Mouse (Mus musculus): Measurements from ENCODE around the gene H2-DMa.

Gene H2-DMa

DNA sequence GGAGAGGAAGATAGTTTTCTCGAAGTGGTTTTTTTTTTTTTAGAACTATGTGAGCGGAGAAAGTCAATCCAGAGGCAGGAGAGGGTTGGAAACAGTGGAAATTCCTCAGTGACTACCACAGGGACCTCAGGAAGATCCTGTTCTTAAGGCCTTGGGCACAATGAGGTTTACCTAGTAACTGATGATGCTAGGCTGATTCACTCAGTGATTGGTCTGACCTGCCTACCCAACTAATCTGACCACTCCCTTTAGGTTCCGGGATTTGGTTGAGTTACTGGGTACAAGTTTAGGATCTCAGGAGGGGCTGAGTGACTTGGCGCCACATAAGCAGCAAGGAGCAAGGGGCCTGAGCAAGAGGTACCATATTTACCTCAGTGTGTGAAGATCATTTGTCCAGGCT is 33.6 kb downstream of the H2-DMa start, which contains the start of gene H2-DMb1:
H2-DMb1 (plus strand) TSS at position 150 of the 400 bp plus-strand sequence.
- DNase-seq (ENCODE audit: low read depth, low spot score): no peak

DNA sequence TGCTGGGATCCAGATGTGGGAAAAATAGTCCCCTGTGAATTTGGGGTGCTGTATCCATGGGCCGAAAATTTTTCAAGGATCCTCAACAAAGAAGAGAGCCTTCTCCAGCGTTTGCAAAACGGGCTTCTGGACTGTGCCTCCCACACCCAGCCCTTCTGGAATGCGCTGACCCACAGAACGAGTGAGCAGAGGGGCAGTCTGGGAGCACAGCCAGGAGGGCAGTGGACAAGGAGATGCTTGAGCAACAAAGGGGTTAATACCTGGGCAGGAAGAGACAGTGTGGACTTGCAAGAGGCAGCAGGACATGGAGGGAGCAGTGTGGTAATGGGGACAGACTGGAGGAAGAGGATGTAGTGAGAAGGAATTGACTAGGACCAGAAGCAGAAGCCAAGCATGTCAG is 36.2 kb downstream of the H2-DMa start:
- DNase-seq (ENCODE audit: low read depth, low spot score): no peak

DNA sequence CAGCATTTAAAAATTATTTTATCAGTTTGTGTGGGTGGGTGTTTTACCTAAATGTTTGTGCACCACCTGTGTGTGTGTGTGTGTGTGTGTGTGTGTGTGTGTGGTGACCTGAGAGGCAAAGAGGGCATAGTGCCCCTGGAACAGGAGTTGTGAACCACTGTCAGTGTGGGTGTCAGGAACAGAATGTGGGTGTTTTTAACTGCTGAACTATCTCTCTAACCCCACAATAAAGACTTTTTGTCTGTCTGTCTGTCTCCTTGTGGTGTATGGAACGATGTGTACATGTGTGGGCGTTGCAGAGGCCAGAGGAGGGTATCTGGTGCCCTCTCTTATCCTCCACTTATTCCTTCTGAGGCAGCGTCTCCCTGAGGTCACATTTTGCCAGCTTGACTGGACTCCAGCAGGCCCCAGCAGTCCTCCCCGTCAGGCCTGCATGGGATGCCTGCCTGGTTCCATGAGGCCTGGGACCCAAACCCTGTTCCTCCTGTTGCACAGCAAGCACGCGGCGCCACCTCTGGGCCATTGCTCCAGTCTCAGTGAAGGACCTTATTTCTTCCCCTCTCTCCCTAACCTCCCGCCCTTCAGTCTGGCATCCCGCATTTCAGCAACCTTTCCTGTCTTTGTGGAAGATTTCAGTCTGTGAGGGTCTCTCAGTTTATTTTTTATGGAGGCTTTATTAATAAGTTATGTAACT is 45.0 kb downstream of the H2-DMa start:
- DNase-seq (ENCODE audit: low read depth, low spot score): no peak

DNA sequence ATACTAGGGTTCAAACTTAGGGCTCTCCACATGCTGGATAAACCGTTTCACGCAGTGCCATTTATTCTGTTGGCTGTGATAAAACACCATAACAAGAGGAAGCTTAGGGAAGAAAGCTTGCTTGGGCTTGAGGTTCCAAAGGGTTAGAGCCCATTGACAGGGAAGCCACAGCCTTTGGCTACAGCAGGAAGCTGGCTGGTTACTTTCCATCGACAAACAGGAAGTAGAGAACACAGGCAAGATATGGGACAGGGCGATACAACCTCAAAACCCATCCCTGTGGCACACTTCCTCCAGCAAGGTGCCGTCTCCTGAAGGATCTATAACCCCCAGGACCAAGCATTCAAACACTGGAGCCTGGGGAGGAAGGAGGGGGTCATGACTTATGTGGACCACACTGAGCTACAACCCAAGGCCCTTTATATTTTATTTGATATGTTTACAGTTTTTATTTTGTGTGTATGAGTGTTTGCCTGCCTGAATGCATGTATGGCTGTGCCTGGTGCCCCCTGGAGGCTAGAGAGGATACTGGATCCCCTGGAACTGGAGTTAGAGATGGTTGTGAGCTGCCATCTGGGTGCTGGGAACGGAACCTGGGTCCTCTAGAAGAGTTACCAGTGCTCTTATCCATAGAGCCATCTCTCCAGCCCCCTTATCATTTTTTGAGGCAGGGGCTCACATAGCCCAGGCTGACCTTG is 45.8 kb downstream of the H2-DMa start:
- DNase-seq (ENCODE audit: low read depth, low spot score): no peak

DNA sequence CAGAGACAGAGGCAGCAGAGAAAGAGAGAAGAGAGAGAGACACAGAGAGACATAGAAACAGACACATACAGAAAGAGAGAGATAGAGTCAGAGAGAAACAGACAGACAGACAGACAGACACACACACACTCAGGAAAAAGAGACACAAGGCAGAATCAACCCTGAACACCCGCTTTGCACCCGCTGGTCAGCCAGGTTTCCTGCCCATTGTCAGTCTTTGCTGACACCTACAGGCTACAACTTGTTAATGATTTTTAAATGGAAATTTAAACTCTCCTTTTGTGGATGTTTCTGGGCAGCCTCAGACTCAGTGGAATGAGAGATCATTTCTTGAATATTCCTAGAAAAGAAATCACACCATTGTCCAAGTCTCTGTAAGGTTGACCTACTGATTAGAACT is 49.9 kb downstream of the H2-DMa start:
- no peak for DNase-seq (ENCODE audit: low read depth, low spot score)

DNA sequence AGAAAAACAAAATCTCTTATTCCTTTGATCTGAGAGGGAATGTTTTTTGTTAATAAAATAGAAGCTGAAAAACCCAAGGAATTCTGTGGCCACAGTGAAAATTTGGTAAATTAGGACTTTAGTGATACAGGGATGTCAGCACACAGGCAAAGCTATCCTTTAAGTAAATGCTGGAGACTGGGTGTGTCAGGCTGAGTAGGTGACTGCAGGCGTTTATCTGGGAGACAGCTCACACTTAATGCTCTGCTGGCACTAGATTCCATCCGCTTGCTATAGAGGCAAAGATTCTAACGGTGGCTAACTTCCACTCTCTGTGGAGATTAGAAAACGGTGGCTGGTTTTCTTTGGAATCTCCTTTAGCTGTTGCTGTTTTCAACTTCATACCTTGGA is 51.1 kb downstream of the H2-DMa start:
- DNase-seq (ENCODE audit: low read depth, low spot score): no peak

DNA sequence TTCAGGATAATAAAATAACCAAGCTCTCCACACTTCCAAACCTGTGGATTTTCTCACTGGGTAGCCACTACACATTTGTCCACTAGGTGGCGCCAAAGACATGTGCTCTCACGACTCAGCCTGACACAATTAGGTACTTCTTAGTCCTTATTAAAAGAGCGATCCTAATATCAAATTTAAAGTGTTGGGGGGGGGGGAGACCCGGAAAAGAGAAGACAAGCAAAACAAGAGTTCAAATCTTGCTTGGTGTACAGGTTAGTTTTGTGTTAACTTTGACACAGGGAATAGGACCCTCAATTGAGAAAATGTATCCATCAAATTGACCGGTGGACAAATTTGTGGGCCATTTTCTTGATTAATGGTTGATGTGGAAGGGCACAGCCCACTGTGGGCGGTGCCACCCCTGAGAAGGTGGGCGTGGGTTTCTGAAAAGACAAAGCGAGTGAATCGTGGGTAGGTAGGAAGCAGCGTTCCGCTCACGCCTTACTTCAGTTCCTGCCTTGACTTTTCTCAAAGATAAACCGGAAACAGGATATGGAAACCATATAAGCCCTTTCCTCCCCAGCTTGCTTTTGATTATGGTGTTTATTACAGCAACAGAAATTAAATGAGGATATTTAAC is 51.6 kb downstream of the H2-DMa start:
- peak; percentile 39 for DNase-seq (ENCODE audit: low read depth, low spot score)

DNA sequence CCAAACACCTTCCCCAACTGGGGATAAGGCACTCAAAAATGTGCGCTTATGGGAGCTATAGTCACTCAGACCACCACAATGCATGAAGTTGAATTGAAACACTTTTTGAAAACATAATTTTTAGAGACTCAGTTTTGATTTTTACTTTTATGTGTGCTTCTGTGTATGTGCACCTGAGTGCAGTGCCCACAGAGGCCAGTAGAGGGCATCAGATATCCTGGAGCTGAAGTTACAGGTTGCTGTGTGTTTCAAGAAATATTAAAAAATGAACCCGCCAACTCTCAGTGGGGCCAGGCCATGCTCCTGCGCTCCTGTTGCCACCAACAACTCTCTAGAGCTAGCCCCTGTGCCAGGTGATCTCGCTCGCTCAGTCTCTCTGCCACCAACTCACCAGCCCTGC is 53.2 kb downstream of the H2-DMa start:
- DNase-seq (ENCODE audit: low read depth, low spot score): no peak

DNA sequence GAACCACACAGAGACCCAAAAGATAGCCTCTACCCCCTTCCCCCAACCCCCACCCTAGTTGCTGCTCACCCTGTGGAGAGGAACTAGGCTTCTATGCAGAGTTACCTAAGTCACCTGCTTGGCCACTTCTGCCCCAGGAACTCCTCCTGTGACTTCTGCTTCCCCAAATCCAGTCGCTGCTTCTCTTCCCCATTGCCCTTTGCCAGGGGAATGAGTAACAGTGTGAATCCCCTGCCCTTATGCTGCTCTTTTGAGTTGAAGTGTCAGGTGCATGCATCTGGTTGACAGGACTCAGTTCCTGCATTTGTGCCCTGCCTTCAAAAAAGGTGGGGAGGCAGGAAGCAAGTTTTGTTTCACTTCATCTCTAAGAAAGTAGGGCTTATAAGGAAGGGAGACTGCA is 54.7 kb downstream of the H2-DMa start:
- no peak for DNase-seq (ENCODE audit: low read depth, low spot score)

DNA sequence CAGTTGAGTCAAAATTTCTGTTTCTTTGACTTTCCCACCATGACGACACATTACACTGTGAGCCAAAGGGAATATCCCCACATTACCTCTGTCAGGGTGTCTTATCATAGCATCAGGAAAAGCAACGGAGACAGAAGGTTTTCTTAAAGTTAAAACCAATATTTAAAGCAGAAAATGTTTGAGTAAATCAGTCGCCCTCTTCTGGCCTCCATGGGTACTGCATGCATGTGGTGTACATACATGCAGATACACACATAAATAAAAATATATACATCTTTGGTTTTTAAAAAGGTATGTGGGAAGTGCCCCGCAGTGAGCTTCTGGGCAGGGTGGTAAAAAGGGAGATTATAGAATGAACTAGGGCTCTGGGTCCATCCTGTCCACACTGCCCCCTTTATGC is 57.8 kb downstream of the H2-DMa start:
- no peak for DNase-seq (ENCODE audit: low read depth, low spot score)

DNA sequence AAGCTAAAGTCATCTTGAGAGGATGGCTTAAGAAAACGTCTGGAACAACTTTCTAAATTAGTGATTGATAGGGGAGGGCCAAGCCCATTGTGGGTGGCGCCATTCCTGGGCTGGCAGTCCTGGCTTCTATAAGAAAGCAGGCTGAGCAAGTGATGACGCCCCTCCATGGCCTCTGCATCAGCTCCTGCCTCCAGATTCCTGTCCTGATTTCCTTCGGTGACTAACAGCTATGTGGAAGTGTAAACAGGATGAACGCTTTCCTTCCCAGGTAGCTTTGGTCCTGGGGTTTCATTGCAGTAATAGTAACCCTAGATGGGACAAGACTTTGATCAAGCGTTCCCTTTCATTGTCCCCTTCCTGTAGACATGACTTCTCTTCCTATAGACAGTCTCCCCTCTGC is 59.7 kb downstream of the H2-DMa start:
- no peak for DNase-seq (ENCODE audit: low read depth, low spot score)

DNA sequence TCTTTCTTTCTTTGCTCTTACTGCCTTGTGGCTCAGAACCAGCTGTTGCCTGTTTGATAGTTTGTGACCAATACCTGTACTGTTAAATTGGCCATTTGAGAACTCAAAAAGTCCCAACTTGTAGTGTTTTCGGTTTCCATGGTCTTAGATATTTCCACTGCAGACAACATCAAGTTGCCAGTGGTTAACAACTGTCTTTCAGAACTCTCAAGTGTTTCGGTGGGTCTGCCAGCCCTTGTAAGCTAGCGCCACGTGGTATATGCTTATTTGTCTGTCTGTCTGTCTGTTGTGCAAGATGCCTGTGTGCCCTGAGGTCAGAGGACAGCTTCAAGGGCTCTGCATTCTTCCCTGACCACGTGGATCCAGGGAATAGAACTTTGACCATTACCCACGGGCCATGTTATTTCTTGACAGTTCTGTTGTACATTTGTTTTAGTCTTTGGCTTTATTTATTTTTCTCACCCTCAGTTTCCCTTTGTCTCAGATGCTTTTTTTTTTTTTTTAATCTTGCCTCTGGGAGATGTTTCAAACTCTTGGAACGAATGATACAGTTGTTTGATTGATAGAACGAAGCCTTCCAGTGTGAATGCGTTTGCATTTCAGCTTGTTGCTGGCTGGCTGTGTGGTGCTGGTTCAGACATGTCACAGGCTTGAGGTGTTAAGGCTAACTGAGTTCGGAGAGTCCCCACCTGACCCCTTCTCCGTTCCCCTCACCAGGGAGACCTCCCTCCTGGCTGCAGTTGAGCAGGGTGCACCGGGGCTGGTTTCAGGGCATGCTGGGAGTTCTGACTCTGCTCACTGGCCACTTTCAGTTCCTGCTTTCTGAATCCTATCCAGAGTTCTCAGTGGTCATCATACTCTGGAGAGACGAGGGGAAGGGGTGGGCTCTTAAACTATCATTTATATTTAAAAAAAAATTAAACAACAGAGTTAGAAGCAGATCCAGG is 60.8 kb downstream of the H2-DMa start:
- DNase-seq (ENCODE audit: low read depth, low spot score): no peak

DNA sequence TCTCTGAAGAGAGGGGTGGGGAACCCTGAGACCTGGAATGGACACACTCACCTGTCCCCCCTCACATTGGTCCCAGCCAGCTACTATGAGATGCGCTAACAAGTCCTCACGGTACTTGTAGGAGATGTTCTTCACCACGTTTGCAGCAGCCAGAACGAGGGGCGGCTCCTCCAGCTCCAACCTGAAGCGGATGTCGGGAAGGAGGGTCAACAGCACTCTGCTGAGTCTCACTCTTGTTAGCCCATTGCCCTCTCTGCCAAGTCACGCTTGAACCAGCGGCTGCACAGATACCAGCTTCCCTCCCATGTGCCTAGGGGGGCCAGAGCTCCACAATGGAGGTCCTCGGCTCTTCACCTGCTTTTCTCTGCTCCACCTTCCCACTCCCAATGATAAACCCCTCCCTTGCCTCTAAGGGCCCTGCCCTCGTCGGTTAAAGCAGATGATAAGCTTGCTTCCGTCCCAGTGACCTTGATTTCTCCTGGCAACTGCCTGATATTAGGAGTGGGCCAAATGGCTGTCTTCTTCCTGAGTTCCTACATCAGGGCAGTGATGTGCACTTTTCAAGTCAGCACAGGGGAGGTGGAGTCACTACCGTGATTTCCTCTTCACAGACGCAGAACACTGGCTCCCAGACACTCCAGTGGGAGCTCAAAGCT is 64.4 kb downstream of the H2-DMa start:
- DNase-seq (ENCODE audit: low read depth, low spot score): no peak

DNA sequence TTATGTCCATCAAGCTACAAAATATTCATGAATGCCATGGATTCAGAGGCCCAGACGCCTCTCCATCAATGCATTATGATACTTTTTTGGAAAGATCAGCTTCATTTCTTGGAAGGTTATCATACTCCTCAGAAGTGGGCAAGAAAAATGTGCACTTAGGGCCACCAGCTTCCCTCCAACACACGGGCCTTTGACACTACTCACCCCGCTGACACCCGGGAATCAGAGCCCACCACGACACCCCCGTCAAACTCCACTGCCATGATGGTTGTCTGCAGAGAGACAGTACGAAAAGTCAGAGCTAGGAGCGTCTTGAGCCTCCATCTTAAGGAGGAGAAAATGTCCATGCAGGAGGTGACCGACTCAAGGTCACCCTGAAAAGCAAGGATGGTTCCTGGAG is 66.2 kb downstream of the H2-DMa start:
- DNase-seq (ENCODE audit: low read depth, low spot score): no peak

DNA sequence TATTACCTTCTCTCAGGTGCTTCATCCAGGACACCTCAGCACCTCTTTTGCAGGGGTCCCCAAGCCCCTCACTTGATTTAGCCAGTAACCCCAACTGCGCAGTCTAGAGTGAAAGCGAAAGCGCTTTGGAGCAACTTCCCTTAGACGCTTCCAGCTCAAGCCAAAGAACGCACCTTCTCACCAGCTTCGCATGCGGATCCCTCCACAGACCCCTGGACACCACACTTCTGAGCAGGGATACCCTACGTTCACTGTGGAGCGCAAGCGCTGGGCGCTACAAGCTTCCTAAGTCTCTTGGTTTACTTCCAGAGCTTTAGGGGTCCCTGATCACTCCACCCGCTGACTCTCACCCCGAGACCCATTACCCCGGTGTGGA is 67.5 kb downstream of the H2-DMa start:
- no peak for DNase-seq (ENCODE audit: low read depth, low spot score)

DNA sequence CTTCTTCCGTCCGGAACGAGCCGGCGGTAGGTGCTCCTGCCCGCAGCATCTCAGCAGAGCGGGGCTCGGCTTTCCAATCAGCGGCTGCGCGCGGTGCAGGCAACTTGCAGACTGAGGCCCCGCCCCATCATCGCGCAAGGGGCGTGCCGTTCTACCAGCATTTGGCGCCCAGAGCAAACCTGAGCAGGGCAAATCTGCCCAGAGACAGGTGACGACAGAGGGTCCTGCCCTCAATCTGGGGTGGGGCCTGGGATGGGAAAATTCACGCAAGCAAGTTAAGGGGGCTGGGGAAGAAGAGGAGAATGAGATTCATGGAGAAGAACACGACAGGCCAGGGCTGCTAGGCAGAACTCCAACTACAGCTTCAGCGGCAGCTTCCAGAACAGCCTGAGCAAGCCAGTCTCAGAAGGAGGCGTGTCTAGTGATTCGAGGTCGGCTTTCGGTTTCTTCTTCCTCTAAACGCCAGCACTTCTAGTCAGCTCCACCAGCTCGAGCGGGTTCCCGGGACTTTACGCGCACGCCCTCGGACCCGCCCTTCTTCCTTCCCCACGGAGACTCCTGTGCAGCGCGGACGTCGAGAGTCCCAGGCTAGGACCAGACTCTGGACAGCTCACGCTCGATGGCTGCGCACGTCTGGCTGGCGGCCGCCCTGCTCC is 68.0 kb downstream of the H2-DMa start, which contains the start of the genes Tap1 and Psmb9:
Tap1 (plus strand) TSS at position 293 of the 656 bp plus-strand sequence.
Psmb9 (minus strand) TSS at position 504 of the 656 bp plus-strand sequence.
- peak; percentile 77 for DNase-seq (ENCODE audit: low read depth, low spot score)

DNA sequence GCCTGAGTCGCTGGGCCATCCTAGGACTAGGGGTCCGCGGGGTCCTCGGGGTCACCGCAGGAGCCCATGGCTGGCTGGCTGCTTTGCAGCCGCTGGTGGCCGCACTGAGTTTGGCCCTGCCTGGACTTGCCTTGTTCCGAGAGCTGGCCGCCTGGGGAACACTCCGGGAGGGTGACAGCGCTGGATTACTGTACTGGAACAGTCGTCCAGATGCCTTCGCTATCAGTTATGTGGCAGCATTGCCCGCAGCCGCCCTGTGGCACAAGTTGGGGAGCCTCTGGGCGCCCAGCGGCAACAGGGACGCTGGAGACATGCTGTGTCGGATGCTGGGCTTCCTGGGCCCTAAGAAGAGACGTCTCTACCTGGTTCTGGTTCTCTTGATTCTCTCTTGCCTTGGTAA is 68.7 kb downstream of the H2-DMa start:
- no peak for DNase-seq (ENCODE audit: low read depth, low spot score)
